Mouse (Mus musculus): ENCODE results near the gene Guca2a. TPM values are rescaled to one million over a fixed set of nuclear protein-coding genes. Genes with fewer than 3 reads are reported as not detected.
A peak's percentile ranks its signal among the peaks of the same experiment; 100 is the strongest.

Gene Guca2a
- polyA plus RNA-seq, 1 experiment from 2014 or later, result not detected

GRCm38 (mm10) chr4:119658731-119659130 lies 21.2 kb downstream of the Guca2a start, which contains the start of gene Guca2b:
Gene Guca2b, minus strand, starts transcription at chr4:119658954.
- no peaks in the 10 kb centered on the region for H3K36me3 ChIP-seq (ENCODE audit: control insufficient read depth, insufficient read depth, low read length)
- no peak for ATAC-seq (replicated peaks; ENCODE audit: insufficient number of reproducible peaks, low FRiP score, low TSS enrichment)
- H3K27me3 ChIP-seq (ENCODE audit: control insufficient read depth, insufficient read depth, low read length), result no peaks in the 10 kb centered on the region
- H3K4me1 ChIP-seq (ENCODE audit: control insufficient read depth, insufficient read depth, low read length), result peaks cover 11% of the 10 kb centered on the region
- H3K4me3 ChIP-seq (ENCODE audit: low read depth, low read length), result no peak within 1 kb of the TSS
- H3K27ac ChIP-seq (ENCODE audit: low read depth, low read length), result no peak within 1 kb of the TSS
- H3K9me3 ChIP-seq (replicated peaks; ENCODE audit: control insufficient read depth, low read length), result no peaks in the 10 kb centered on the region; the same call in 1 of the 2 replicates
- H3K9ac ChIP-seq (ENCODE audit: low read depth, low read length), result peak within 1 kb of the TSS; percentile 24; the same call in 1 of the 2 replicates
- no peak within 1 kb of the TSS for H3K4me2 ChIP-seq
- 81% methylated on average over 4 of the region's 4 CpGs for WGBS (ENCODE audit: insufficient replicate concordance)

GRCm38 (mm10) chr4:119660007-119660406 lies 22.5 kb downstream of the Guca2a start:
- Histone ChIP-seq H3K27me3 (ENCODE audit: control insufficient read depth, insufficient read depth, low read length) (no peaks in the 10 kb centered on the region), H3K4me1 (ENCODE audit: control insufficient read depth, insufficient read depth, low read length) (peaks cover 13% of the 10 kb centered on the region), H3K4me3 (ENCODE audit: low read depth, low read length) (no peak overlapping the region), H3K9me3 (replicated peaks; ENCODE audit: control insufficient read depth, low read length) (no peaks in the 10 kb centered on the region), H3K4me2 (no peak overlapping the region), H3K27ac (ENCODE audit: low read depth, low read length) (no peak overlapping the region), H3K36me3 (ENCODE audit: control insufficient read depth, insufficient read depth, low read length) (no peaks in the 10 kb centered on the region), H3K9ac (ENCODE audit: low read depth, low read length) (no peak overlapping the region)
- ATAC-seq (replicated peaks; ENCODE audit: insufficient number of reproducible peaks, low FRiP score, low TSS enrichment), result no peak
- 70% methylated on average over 8 of the region's 8 CpGs for WGBS (ENCODE audit: insufficient replicate concordance)

- Histone ChIP-seq H3K4me1 (ENCODE audit: control insufficient read depth, insufficient read depth, low read length) (peaks cover 13% of the 10 kb centered on the region), H3K27ac (ENCODE audit: low read depth, low read length) (peak overlapping the region; percentile 87), H3K4me3 (ENCODE audit: low read depth, low read length) (no peak overlapping the region), H3K36me3 (ENCODE audit: control insufficient read depth, insufficient read depth, low read length) (no peaks in the 10 kb centered on the region), H3K4me2 (peak overlapping the region; percentile 11; the same call in 1 of the 2 replicates), H3K27me3 (ENCODE audit: control insufficient read depth, insufficient read depth, low read length) (no peaks in the 10 kb centered on the region), H3K9me3 (replicated peaks; ENCODE audit: control insufficient read depth, low read length) (no peaks in the 10 kb centered on the region), H3K9ac (ENCODE audit: low read depth, low read length) (no peak overlapping the region)
- 24% methylated on average over 4 of the region's 4 CpGs for WGBS (ENCODE audit: insufficient replicate concordance)
- ATAC-seq (replicated peaks; ENCODE audit: insufficient number of reproducible peaks, low FRiP score, low TSS enrichment), result peak; percentile 68; the same call in 1 of the 2 replicates
Measured at GRCm38 (mm10) chr4:119662151-119662550, 24.6 kb downstream of the Guca2a start.

DNA sequence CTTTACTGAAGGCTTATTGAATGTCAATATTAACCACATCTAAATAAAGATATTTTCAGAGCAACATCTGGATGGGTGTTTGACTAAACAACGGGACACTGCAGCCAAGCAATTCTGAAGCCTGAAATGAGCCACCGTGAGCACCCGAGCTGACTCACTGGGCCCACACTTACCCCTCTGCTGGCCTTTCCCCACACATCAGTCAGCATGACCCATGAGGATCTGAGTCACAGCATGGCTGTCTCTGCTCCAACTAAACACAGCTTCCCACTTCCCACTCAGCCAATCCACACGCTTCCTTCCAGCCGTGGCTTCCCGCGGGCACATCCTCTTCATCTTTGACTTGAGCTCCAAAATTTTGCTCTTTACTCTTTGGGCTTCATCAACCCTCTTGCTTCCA lies 25.5 kb downstream of the Guca2a start:
- no peaks in the 10 kb centered on the region for H3K9me3 ChIP-seq (replicated peaks; ENCODE audit: control insufficient read depth, low read length)
- H3K9ac ChIP-seq (ENCODE audit: low read depth, low read length), result no peak overlapping the region
- no peak overlapping the region for H3K4me2 ChIP-seq
- WGBS (ENCODE audit: insufficient replicate concordance), result 85% methylated on average over 7 of the region's 7 CpGs
- peaks cover 13% of the 10 kb centered on the region for H3K4me1 ChIP-seq (ENCODE audit: control insufficient read depth, insufficient read depth, low read length)
- no peak for ATAC-seq (replicated peaks; ENCODE audit: insufficient number of reproducible peaks, low FRiP score, low TSS enrichment)
- H3K4me3 ChIP-seq (ENCODE audit: low read depth, low read length), result no peak overlapping the region
- H3K36me3 ChIP-seq (ENCODE audit: control insufficient read depth, insufficient read depth, low read length), result no peaks in the 10 kb centered on the region
- H3K27ac ChIP-seq (ENCODE audit: low read depth, low read length), result peak overlapping the region; percentile 87
- H3K27me3 ChIP-seq (ENCODE audit: control insufficient read depth, insufficient read depth, low read length), result no peaks in the 10 kb centered on the region

DNA sequence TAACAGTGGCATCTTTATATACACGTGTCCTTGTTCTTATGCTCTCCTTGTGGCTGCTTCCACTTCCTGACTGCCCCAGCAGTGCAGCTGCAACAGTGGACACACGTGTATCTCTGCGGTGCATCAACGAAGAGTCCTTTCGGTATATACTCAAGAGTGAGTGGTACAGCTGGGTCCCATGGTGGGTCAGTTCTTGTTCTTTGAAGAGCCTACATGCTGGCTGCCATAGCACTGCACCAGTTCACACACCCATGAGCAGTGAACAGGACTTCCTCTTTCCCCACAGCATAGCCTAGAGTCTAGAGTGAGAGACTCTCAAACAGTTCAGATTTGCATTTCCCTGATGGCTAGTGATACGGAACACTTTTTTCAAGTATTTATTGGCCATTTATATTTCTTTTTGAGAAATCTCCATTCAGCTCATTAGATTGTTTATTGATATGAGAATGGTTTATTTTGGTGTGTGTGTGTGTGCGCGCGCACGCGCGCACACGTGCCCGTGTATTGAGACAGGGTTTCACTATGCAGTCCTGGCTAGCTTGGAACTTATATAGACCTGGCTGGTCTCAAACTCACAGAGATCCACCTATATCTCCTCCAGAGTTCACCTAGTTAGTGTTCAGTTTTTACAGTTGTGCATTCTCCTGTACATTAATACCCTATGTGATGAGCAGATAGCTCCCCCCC lies 26.0 kb downstream of the Guca2a start:
- Histone ChIP-seq H3K9ac (ENCODE audit: low read depth, low read length) (no peak overlapping the region), H3K4me1 (ENCODE audit: control insufficient read depth, insufficient read depth, low read length) (peaks cover 13% of the 10 kb centered on the region)
- WGBS (ENCODE audit: insufficient replicate concordance), result 88% methylated on average over 14 of the region's 14 CpGs

GRCm38 (mm10) chr4:119665166-119665565 lies 27.7 kb downstream of the Guca2a start:
- Histone ChIP-seq H3K9me3 (replicated peaks; ENCODE audit: control insufficient read depth, low read length) (no peaks in the 10 kb centered on the region), H3K4me1 (ENCODE audit: control insufficient read depth, insufficient read depth, low read length) (peaks cover 8% of the 10 kb centered on the region), H3K4me2 (no peak overlapping the region), H3K4me3 (ENCODE audit: low read depth, low read length) (no peak overlapping the region), H3K27ac (ENCODE audit: low read depth, low read length) (no peak overlapping the region), H3K36me3 (ENCODE audit: control insufficient read depth, insufficient read depth, low read length) (no peaks in the 10 kb centered on the region), H3K9ac (ENCODE audit: low read depth, low read length) (no peak overlapping the region), H3K27me3 (ENCODE audit: control insufficient read depth, insufficient read depth, low read length) (no peaks in the 10 kb centered on the region)
- WGBS (ENCODE audit: insufficient replicate concordance), result 78% methylated on average over 2 of the region's 2 CpGs
- ATAC-seq (replicated peaks; ENCODE audit: insufficient number of reproducible peaks, low FRiP score, low TSS enrichment), result no peak

More for the DNA sequence above, 26.0 kb downstream of the Guca2a start:
- Histone ChIP-seq H3K27me3 (ENCODE audit: control insufficient read depth, insufficient read depth, low read length) (no peaks in the 10 kb centered on the region), H3K36me3 (ENCODE audit: control insufficient read depth, insufficient read depth, low read length) (no peaks in the 10 kb centered on the region), H3K4me3 (ENCODE audit: low read depth, low read length) (no peak overlapping the region), H3K9me3 (replicated peaks; ENCODE audit: control insufficient read depth, low read length) (no peaks in the 10 kb centered on the region), H3K27ac (ENCODE audit: low read depth, low read length) (peak overlapping the region; percentile 87), H3K4me2 (no peak overlapping the region)
- ATAC-seq (replicated peaks; ENCODE audit: insufficient number of reproducible peaks, low FRiP score, low TSS enrichment), result no peak

GRCm38 (mm10) chr4:119666116-119666515 lies 28.6 kb downstream of the Guca2a start:
- ATAC-seq (replicated peaks; ENCODE audit: insufficient number of reproducible peaks, low FRiP score, low TSS enrichment), result no peak
- Histone ChIP-seq H3K9me3 (replicated peaks; ENCODE audit: control insufficient read depth, low read length) (no peaks in the 10 kb centered on the region), H3K36me3 (ENCODE audit: control insufficient read depth, insufficient read depth, low read length) (no peaks in the 10 kb centered on the region), H3K4me3 (ENCODE audit: low read depth, low read length) (no peak overlapping the region), H3K4me1 (ENCODE audit: control insufficient read depth, insufficient read depth, low read length) (peaks cover 15% of the 10 kb centered on the region), H3K27ac (ENCODE audit: low read depth, low read length) (no peak overlapping the region), H3K4me2 (no peak overlapping the region), H3K27me3 (ENCODE audit: control insufficient read depth, insufficient read depth, low read length) (no peaks in the 10 kb centered on the region), H3K9ac (ENCODE audit: low read depth, low read length) (no peak overlapping the region)
- WGBS (ENCODE audit: insufficient replicate concordance), result 40% methylated on average over 8 of the region's 8 CpGs

DNA sequence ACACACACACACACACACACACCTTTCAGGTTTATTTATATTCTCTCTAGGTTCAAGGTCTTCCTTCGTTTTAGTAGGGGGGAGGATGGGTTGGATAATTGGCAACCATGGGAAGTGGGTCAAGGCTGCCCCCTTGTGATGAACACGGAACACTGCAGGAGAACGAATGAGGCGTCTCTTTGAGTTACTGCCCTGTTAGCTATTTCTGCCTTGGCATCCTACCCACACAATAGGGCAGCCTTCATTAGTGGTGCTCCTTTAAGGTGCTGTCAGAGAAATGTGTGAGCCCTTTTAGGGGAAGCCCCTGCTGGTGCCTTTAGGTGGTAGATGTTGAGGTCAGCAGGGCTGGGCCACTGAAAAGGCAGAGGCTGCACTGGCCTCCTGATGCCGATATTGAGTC lies 29.9 kb downstream of the Guca2a start:
- no peak for ATAC-seq (replicated peaks; ENCODE audit: insufficient number of reproducible peaks, low FRiP score, low TSS enrichment)
- peaks cover 21% of the 10 kb centered on the region for H3K4me1 ChIP-seq (ENCODE audit: control insufficient read depth, insufficient read depth, low read length)

DNA sequence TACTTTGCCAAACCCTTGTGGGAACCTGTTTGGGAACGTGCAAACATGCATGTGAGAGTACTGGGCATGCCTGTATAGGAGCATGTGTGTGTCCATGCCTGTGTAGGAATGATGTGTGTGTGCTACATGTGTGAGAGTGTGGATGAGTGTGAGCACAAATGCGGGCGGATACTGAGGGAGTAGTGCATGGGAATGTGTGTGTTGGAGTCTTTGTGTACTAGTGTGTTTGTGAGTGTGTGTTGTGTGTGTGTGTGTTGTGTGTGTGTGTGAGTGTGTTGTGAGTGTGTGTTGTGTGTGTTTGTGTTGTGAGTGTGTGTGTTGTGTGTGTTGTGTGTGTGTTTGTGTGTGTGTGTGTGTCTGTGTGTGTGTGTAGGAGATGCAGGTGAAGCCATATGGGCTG lies 30.7 kb downstream of the Guca2a start:
- Histone ChIP-seq H3K27ac (ENCODE audit: low read depth, low read length) (no peak overlapping the region), H3K4me3 (ENCODE audit: low read depth, low read length) (no peak overlapping the region), H3K27me3 (ENCODE audit: control insufficient read depth, insufficient read depth, low read length) (no peaks in the 10 kb centered on the region), H3K4me2 (no peak overlapping the region), H3K4me1 (ENCODE audit: control insufficient read depth, insufficient read depth, low read length) (peaks cover 19% of the 10 kb centered on the region), H3K9ac (ENCODE audit: low read depth, low read length) (no peak overlapping the region), H3K9me3 (replicated peaks; ENCODE audit: control insufficient read depth, low read length) (no peaks in the 10 kb centered on the region), H3K36me3 (ENCODE audit: control insufficient read depth, insufficient read depth, low read length) (no peaks in the 10 kb centered on the region)
- 81% methylated on average over 3 of the region's 3 CpGs for WGBS (ENCODE audit: insufficient replicate concordance)
- ATAC-seq (replicated peaks; ENCODE audit: insufficient number of reproducible peaks, low FRiP score, low TSS enrichment), result no peak

More for the DNA sequence above, 29.9 kb downstream of the Guca2a start:
- Histone ChIP-seq H3K9ac (ENCODE audit: low read depth, low read length) (no peak overlapping the region), H3K27me3 (ENCODE audit: control insufficient read depth, insufficient read depth, low read length) (no peaks in the 10 kb centered on the region), H3K36me3 (ENCODE audit: control insufficient read depth, insufficient read depth, low read length) (no peaks in the 10 kb centered on the region), H3K4me3 (ENCODE audit: low read depth, low read length) (no peak overlapping the region), H3K9me3 (replicated peaks; ENCODE audit: control insufficient read depth, low read length) (no peaks in the 10 kb centered on the region), H3K27ac (ENCODE audit: low read depth, low read length) (no peak overlapping the region), H3K4me2 (no peak overlapping the region)
- 27% methylated on average over 5 of the region's 5 CpGs for WGBS (ENCODE audit: insufficient replicate concordance)

Data from heart, embryonic 11.5 days (tissue).